Mouse (Mus musculus) right cerebral cortex, postnatal 25 days (tissue): ENCODE data around the gene Mgmt.
A peak's percentile ranks its signal among the peaks of the same experiment; 100 is the strongest.

Source experiments
- DNase-seq: peaks from one replicate; pipeline ENCODE4 v3.0.0; 2022

Mgmt gene

GRCm38 (mm10) chr7:137066211-137066610 lies 171.8 kb downstream of the Mgmt start:
- DNase-seq = no peak

DNA sequence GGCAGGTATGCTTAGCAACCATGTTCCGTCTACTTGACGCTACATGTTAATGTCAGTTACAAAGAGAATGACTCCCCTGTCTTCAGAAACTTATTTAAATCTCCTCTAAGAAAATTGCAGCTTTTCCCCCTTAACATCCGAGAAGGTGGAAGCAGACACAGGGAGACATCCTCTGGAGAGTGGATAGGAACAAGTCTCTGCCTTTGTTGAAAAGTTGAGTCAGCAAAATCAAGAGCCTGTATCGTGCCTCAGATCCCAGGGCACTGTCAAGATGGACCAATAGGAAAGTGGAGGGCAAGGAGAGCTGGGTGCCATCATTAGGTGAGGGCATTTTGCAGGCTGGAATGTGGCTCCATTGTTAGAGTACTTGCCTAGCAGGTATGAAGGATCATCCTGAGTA lies 172.6 kb downstream of the Mgmt start:
- no peak for DNase-seq

DNA sequence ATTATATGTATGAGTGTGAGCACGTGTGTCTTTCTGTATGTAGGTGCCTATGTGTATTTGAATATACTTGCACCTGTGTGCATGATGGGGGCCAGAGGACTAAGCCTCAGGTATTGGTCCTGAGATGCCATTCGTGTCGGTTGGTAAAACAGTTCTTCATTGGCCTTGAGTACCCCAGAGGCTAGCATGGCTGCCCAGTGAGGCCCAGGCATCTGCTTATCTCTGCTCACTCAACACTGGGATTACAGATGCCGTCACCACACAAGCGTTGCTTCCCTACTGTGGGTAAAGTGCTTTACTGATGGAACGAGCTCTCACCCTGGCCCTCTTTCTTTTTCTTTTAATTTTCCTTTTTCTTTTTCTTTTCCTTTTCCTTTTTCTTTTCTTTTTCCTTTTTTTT lies 173.3 kb downstream of the Mgmt start:
- no peak for DNase-seq

GRCm38 (mm10) chr7:137068796-137069195 lies 174.4 kb downstream of the Mgmt start:
- DNase-seq = no peak

- no peak for DNase-seq
Measured at GRCm38 (mm10) chr7:137069768-137070167, 175.4 kb downstream of the Mgmt start.

DNA sequence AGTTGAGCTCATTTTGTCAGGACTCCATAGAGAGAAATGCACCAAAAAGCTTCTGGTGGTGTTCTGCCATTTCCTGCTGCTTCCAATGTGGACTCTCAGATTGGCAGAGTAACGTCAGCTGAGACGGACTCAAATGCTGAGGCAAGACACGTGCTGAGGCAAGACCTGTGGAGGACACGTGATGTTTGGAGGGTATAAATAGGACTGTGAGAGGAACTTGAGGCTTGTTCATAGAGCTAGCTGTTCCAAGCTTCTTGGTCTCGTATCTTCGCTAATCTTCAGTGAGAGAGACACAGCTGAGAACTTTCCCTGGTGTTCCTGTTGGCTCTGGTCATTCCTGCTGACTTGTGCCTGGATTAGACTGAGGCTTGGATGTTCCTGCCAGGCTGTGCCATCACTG lies 176.9 kb downstream of the Mgmt start:
- DNase-seq = no peak

GRCm38 (mm10) chr7:137073878-137074277 lies 179.5 kb downstream of the Mgmt start:
- no peak for DNase-seq

GRCm38 (mm10) chr7:137074324-137074723 lies 179.9 kb downstream of the Mgmt start:
- DNase-seq = no peak

DNA sequence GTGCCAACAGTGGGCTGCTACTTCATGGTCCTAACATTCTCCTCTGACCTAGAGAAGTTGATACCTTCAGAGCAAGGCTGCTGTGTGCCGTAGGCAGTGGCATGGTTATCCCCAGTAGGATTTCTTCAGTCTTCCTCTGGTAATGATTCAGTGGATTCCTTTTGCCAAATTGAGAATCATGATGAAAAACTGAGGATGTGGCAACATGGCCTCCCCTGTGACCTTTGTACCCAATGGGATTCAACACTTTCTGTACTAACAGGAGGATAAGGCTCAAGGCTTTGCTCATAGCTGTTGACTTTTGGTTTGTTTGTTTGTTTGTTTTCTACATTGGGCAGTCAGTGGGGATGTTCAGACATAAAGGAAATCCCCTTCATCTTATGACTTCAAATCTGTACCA lies 180.9 kb downstream of the Mgmt start:
- no peak for DNase-seq

DNA sequence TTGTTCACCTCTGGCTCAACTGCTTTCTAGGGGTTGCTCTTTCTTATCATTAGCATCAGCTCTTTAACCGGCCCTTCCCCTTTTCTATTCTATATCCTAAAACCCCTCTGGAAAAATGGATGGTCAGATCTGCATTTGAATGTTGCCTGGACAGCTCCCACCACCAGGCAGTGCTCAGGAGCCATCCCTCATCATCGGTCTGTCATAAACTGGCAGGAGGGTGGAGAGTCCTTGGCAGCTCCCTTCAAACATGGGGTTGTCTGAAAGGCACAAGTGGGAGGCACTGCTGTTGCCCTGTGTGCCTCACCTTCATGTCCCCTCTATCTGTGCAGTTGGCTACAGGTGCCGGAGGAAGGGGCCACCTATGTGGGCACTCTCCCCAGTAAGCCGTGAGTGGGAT lies 185.8 kb downstream of the Mgmt start:
- DNase-seq = no peak

- DNase-seq = no peak
Measured at GRCm38 (mm10) chr7:137082171-137082570, 187.8 kb downstream of the Mgmt start.

- DNase-seq = no peak
Measured at GRCm38 (mm10) chr7:137084651-137085050, 190.2 kb downstream of the Mgmt start.

DNA sequence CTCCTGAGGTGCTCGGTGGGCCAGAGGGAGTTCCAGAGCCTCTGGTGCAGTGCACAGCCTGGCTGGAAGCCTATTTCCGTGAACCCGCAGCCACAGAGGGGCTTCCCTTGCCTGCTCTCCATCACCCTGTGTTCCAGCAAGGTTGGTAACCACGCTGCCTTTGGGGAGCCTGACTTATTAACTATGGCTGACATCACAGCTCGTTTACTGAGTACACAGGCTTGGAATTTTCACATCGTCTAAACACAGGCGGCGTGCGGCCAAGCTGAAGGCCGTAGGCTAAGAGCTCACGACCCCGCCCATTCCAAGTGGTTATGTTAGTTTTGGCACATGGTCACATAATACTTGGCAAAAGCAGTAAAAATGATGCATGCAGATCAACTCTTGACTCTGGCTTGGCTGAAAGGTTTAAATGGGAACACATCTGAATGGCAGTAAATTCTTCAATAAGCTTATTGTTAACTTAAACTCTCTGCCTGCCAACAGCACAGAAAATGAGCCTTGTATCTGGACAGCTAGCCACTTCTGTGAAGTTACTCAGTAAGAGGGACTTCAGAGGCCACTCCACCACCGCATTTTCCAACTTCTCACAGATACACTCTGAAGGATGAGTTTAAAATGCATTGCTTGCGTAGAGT lies 191.7 kb downstream of the Mgmt start:
- DNase-seq = no peak

- no peak for DNase-seq
Measured at GRCm38 (mm10) chr7:137087136-137087535, 192.7 kb downstream of the Mgmt start.

DNA sequence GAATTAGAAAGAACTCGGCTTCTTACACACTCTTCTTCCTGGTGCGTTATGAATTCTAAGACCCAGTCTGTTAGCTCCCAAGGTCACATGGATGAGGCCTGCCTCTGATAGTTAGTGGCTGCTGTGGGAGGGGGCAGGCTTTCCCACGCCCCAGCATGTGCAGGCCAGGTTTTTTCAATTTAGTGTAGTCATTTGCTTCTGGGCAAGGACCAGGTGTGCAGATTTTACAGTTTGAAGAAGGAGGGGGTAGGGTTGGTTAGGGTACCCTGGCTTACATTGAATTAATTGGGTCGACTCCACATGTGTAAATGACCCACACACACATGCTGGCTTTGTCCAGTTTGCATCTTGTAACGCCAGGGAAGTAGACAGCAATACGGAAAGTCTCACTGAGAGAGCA lies 193.7 kb downstream of the Mgmt start:
- no peak for DNase-seq

DNA sequence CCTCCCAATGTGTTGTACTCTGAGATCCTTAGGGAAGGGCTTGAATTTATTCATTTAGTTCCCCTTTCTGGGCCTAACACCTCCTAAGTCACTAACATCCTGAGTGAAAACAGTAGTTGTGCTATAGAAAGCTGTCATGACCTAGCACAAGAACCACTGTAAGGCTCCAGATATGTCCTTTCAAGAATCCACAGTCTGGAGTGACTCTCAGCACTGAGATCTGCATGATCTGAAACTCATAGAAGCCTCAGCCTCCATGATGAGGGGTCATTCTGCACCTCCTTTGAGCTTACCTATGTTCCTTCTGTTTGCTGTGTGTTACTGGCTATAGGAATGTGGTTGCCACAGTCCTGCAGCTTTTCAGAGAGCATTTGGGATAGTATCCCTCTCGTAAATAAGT lies 200.1 kb downstream of the Mgmt start:
- no peak for DNase-seq

GRCm38 (mm10) chr7:137095702-137096101 lies 201.3 kb downstream of the Mgmt start:
- DNase-seq = no peak

DNA sequence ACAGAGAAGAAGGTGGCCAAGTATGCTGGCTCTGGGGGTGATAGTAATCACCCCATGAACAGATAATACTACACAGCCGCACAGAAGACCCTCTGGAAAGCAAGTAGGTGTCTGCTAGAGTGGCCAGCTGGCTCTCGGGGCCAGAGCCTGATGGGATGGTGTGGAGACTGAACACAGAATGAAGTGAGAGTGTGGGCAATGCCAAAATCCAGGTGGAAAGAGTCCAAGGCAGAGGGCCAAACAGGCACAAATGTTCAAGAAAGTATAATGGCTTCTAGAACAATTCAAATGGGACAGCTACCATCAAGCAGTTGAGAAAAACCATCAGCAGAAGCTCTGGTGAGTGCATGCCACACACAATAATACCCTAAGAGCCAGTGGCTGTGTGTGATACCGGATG lies 205.4 kb downstream of the Mgmt start:
- DNase-seq = no peak

- no peak for DNase-seq
Measured at GRCm38 (mm10) chr7:137102606-137103195, 208.3 kb downstream of the Mgmt start.

GRCm38 (mm10) chr7:137112101-137112500 lies 217.7 kb downstream of the Mgmt start:
- DNase-seq = no peak

- DNase-seq = no peak
Measured at GRCm38 (mm10) chr7:137116246-137116645, 221.8 kb downstream of the Mgmt start.

DNA sequence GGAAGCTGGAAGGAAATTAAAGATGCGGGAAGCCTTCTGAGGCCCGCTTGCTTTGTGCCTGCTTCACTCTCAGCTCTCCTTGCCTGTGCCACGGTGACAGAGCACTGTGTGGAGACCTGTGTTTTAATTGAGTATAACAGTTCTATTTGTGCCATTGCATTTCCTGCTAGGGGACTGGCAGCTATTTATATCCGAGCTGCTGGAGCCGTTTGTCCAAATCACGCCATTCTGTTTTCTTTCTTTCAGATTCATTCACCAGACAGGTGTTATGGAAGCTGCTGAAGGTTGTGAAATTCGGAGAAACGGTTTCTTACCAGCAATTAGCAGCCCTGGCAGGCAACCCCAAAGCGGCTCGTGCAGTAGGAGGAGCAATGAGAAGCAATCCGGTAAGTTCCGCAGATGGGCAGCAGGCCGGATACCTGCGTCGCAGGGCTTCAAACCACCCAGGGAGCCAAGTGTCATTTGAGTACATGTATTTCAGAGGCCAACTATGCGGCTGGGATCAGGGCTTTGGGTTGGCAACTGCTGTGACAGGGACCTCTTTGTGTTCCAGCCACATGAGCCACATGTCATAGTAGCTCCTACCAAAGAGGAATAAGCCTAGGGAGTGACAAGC lies 226.9 kb downstream of the Mgmt start:
- peak; percentile 11 for DNase-seq

DNA sequence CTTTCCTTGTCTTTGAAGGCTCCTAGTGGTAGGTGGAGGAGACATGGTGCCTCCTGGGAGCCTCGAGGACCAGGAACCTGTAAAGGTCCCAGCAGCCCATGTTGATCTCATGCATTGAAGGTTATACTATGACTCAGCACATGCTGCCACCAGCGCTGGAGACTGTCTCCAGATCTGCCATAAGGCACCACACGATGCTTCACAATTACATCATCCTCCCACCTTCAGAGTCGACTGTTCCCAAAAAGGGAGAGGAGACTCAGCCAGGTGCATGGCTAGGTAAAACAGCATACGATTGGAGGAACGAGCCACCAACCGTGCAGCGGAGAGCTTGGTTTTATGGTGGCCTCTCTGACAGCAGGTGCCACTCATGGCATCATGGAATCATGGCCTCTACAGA lies 234.3 kb downstream of the Mgmt start:
- DNase-seq = peak; percentile 47

DNA sequence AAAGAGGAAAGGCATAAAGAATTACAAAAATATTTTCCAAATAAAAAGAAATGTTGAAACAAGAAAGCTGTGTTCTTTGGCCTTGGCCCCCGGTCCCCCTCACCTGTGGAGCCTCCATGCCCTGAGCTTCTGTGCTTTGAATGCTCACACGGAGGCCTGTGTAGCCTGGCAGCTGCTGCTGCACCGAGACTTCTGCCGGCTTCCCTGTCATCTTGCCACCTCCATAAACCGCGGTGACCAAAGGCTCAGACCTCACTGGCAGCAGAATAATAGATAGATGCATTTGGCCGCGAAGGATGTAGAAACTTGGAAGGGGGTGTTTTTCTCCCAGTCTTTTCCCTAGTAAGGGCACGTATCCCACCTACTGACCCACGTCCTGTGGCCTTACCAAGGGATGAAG lies 235.8 kb downstream of the Mgmt start:
- no peak for DNase-seq

- no peak for DNase-seq
Measured at GRCm38 (mm10) chr7:137131957-137132356, 237.5 kb downstream of the Mgmt start.
